Mouse (Mus musculus): ENCODE data around the gene Phrf1.
A peak's percentile ranks its signal among the peaks of the same experiment; 100 is the strongest.

DNA sequence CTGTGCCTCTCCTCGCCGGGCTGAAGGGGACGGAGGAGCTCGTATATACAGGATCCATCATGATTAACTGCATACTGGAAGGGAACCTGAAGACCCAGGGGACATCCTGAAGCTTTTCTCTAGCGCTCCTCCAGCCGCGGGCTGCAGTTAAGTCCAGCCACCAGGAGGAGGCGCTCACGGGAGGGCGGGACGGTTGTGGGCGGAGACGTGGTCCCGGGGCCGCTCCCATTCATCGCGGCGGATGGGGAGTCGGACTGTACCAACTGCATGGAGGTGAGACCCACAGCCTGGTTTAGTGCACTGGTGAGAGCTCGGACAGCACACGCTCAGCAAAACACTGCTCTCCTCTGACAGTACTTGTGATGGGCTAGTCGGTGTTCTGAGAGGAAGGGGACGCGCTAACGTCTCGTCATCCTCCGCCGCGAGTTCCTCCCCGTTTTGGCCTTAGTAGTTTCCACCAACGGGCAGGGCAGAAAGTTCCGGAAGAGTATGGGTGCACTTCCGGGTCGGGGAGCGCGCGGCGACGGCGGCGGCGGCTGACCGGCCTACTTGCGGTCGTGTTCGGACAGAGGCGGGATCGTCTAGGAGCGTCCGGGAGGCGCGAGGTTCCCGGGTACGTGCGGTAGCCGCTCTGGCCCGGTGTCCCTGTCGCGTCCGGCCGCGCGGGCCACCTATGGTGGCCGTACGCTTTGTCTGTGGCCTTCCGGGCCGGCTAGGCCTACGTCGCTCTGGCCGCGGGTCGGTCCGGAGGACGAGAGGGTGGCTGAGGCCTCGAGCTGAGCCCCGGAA, at the start of gene Phrf1:
- peak; percentile 71 for TF ChIP-seq CTCF (IDR thresholded peaks at IDR 0.05; ENCODE audit: low read depth, low read length)
- no peak for TF ChIP-seq POLR2A (IDR thresholded peaks at IDR 0.05; ENCODE audit: borderline replicate concordance, low read depth, low read length)
